Mouse (Mus musculus) thymus, adult 2 months (tissue): ENCODE data around the gene Atp2c1.

Experiments
- CTCF ChIP-seq: fragments of 200-500 bp; IDR thresholded peaks from 2 replicates; pipeline ENCODE4 v1.5.1; 2012; ENCODE audit warnings: mild to moderate bottlenecking, control low read depth, low read length, moderate library complexity, borderline replicate concordance; ENCODE audit not compliant: control insufficient read depth, poor library complexity, insufficient read depth; ENCODE audit errors: extremely low read depth
- POLR2A ChIP-seq: fragments of 200-500 bp; IDR thresholded peaks from 2 replicates; pipeline ENCODE4 v1.6.1; 2012; ENCODE audit warnings: mild to moderate bottlenecking, low read length, control low read depth, moderate library complexity; ENCODE audit not compliant: control insufficient read depth, poor library complexity, insufficient read depth; ENCODE audit errors: extremely low read depth

GRCm38 (mm10) chr9:105376411-105376810, 150.7 kb downstream of the Atp2c1 start:
- TF ChIP-seq CTCF = no peak
- no peak for TF ChIP-seq POLR2A
